Mouse (Mus musculus) lung, embryonic 15.5 days (tissue): Measurements from ENCODE around the gene Emid1. TPM values are rescaled to one million over a fixed set of nuclear protein-coding genes. Genes with fewer than 3 reads are reported as not detected.

Source experiments
- ATAC-seq: fragments of 200-750 bp; cut with Nextera tagmentation; 2 replicates; pipeline ENCODE4 v1.8.0; 2017; ENCODE audit warnings: moderate number of reproducible peaks, borderline replicate concordance; ENCODE audit not compliant: low FRiP score, low TSS enrichment; ENCODE audit errors: extremely low read depth
- H3K27ac ChIP-seq: fragments of 300-500 bp; sonication (generic); 2 replicates; pipeline ENCODE4 v1.5.1; 2015; ENCODE audit warnings: moderate library complexity, mild to moderate bottlenecking, inconsistent platforms
- H3K27me3 ChIP-seq: fragments of 300-500 bp; sonication (generic); 2 replicates; pipeline ENCODE4 v1.6.1; 2015; ENCODE audit warnings: inconsistent platforms
- H3K36me3 ChIP-seq: fragments of 300-500 bp; sonication (generic); 2 replicates; pipeline ENCODE4 v1.6.1; 2015; ENCODE audit warnings: inconsistent platforms
- H3K4me1 ChIP-seq: fragments of 300-500 bp; sonication (generic); 2 replicates; pipeline ENCODE4 v1.6.1; 2015; ENCODE audit warnings: inconsistent platforms
- H3K4me2 ChIP-seq: fragments of 300-500 bp; sonication (generic); 2 replicates; pipeline ENCODE4 v1.6.1; 2015; ENCODE audit warnings: inconsistent platforms, mild to moderate bottlenecking, moderate library complexity
- H3K4me3 ChIP-seq: fragments of 300-500 bp; sonication (generic); 2 replicates; pipeline ENCODE4 v1.5.1; 2015; ENCODE audit warnings: mild to moderate bottlenecking, inconsistent platforms
- H3K9ac ChIP-seq: fragments of 300-500 bp; sonication (generic); 2 replicates; pipeline ENCODE4 v1.6.1; 2015; ENCODE audit warnings: inconsistent platforms
- H3K9me3 ChIP-seq: fragments of 300-500 bp; sonication (generic); 2 replicates; pipeline ENCODE4 v1.6.1; 2016; ENCODE audit warnings: inconsistent platforms
- WGBS: fragments of 180-500 bp; shearing (Covaris S2); methylation state at CpG from one replicate; pipeline ENCODE4 v1.1.7; 2015; 5-methylcytosine and 5-hydroxymethylcytosine counted together
- polyA plus RNA-seq: library from polyadenylated mRNA; unstranded; fragments of >200 nt; fragmentation: Nextera tagmentation; extraction: Ambion mirVana; gene quantifications from 2 replicates; pipeline ENCODE4 v1.2.1, GENCODE M21; 2015

Gene Emid1
- polyA plus RNA-seq, 1 experiment from 2014 or later, result 54.3 TPM

- H3K4me1 ChIP-seq, result peaks cover 28% of the 10 kb centered on the region
- H3K36me3 ChIP-seq, result no peaks in the 10 kb centered on the region
- 58% methylated on average over 11 of the region's 11 CpGs for WGBS
- H3K9me3 ChIP-seq, result no peaks in the 10 kb centered on the region
- H3K27me3 ChIP-seq, result no peaks in the 10 kb centered on the region
- no peak overlapping the region for H3K4me2 ChIP-seq
- H3K9ac ChIP-seq, result no peak overlapping the region
- H3K27ac ChIP-seq, result 0 out of 2 replicates have a peak overlapping the region, but pooled peaks have one; percentile 26
- ATAC-seq, result peak; percentile 43; the same call in 1 of the 2 replicates
- no peak overlapping the region for H3K4me3 ChIP-seq
Observed at GRCm38 (mm10) chr11:5135914-5136313, 16.1 kb downstream of the Emid1 start.

GRCm38 (mm10) chr11:5132751-5133150 is 19.3 kb downstream of the Emid1 start:
- no peaks in the 10 kb centered on the region for H3K36me3 ChIP-seq

GRCm38 (mm10) chr11:5130111-5130665 is 21.9 kb downstream of the Emid1 start:
- no peaks in the 10 kb centered on the region for H3K36me3 ChIP-seq
- H3K9ac ChIP-seq, result no peak overlapping the region
- 66% methylated on average over 4 of the region's 4 CpGs for WGBS
- H3K27me3 ChIP-seq, result no peaks in the 10 kb centered on the region
- H3K9me3 ChIP-seq, result no peaks in the 10 kb centered on the region
- H3K4me1 ChIP-seq, result no peaks in the 10 kb centered on the region
- no peak overlapping the region for H3K27ac ChIP-seq
- ATAC-seq, result no peak
- H3K4me3 ChIP-seq, result no peak overlapping the region
- no peak overlapping the region for H3K4me2 ChIP-seq

More at GRCm38 (mm10) chr11:5132751-5133150, 19.3 kb downstream of the Emid1 start:
- no peaks in the 10 kb centered on the region for H3K4me1 ChIP-seq
- no peak overlapping the region for H3K4me2 ChIP-seq
- no peak overlapping the region for H3K4me3 ChIP-seq
- no peak overlapping the region for H3K9ac ChIP-seq
- no peaks in the 10 kb centered on the region for H3K27me3 ChIP-seq
- 58% methylated on average over 4 of the region's 4 CpGs for WGBS
- ATAC-seq, result no peak
- no peaks in the 10 kb centered on the region for H3K9me3 ChIP-seq
- H3K27ac ChIP-seq, result no peak overlapping the region

- WGBS, result 71% methylated on average over 5 of the region's 5 CpGs
- no peak overlapping the region for H3K27ac ChIP-seq
- H3K27me3 ChIP-seq, result no peaks in the 10 kb centered on the region
- H3K4me1 ChIP-seq, result no peaks in the 10 kb centered on the region
- no peak overlapping the region for H3K4me3 ChIP-seq
- H3K36me3 ChIP-seq, result no peaks in the 10 kb centered on the region
- no peaks in the 10 kb centered on the region for H3K9me3 ChIP-seq
- H3K4me2 ChIP-seq, result no peak overlapping the region
- H3K9ac ChIP-seq, result no peak overlapping the region
- no peak for ATAC-seq
Observed at GRCm38 (mm10) chr11:5129035-5129480, 23.0 kb downstream of the Emid1 start.

GRCm38 (mm10) chr11:5125713-5126112 is 26.3 kb downstream of the Emid1 start:
- Histone ChIP-seq H3K9ac (no peak overlapping the region), H3K27ac (no peak overlapping the region), H3K4me1 (no peaks in the 10 kb centered on the region), H3K27me3 (no peaks in the 10 kb centered on the region), H3K4me2 (no peak overlapping the region), H3K4me3 (no peak overlapping the region), H3K9me3 (no peaks in the 10 kb centered on the region), H3K36me3 (no peaks in the 10 kb centered on the region)
- no peak for ATAC-seq
- 71% methylated on average over 4 of the region's 4 CpGs for WGBS

GRCm38 (mm10) chr11:5114931-5115581 is 37.0 kb downstream of the Emid1 start:
- Histone ChIP-seq H3K4me1 (no peaks in the 10 kb centered on the region), H3K4me2 (no peak overlapping the region), H3K27me3 (no peaks in the 10 kb centered on the region), H3K4me3 (no peak overlapping the region), H3K27ac (no peak overlapping the region), H3K36me3 (no peaks in the 10 kb centered on the region), H3K9me3 (no peaks in the 10 kb centered on the region), H3K9ac (no peak overlapping the region)
- 27% methylated on average over 13 of the region's 13 CpGs for WGBS
- peak; percentile 47 for ATAC-seq

- H3K4me2 ChIP-seq, result no peak overlapping the region
- H3K27ac ChIP-seq, result no peak overlapping the region
- H3K4me1 ChIP-seq, result no peaks in the 10 kb centered on the region
- WGBS, result 78% methylated on average over 7 of the region's 7 CpGs
- H3K4me3 ChIP-seq, result no peak overlapping the region
- no peaks in the 10 kb centered on the region for H3K9me3 ChIP-seq
- H3K27me3 ChIP-seq, result no peaks in the 10 kb centered on the region
- H3K9ac ChIP-seq, result no peak overlapping the region
- ATAC-seq, result no peak
- no peaks in the 10 kb centered on the region for H3K36me3 ChIP-seq
Observed at GRCm38 (mm10) chr11:5113645-5114044, 38.4 kb downstream of the Emid1 start.

- H3K4me1 ChIP-seq, result no peaks in the 10 kb centered on the region
- peaks cover 10% of the 10 kb centered on the region; the same call in 1 of the 2 replicates for H3K36me3 ChIP-seq
- no peak for ATAC-seq
- no peak overlapping the region for H3K9ac ChIP-seq
- H3K27ac ChIP-seq, result no peak overlapping the region
- H3K27me3 ChIP-seq, result no peaks in the 10 kb centered on the region
- 61% methylated on average over 8 of the region's 8 CpGs for whole genome bisulfite sequencing
- no peak overlapping the region for H3K4me3 ChIP-seq
- no peak overlapping the region for H3K4me2 ChIP-seq
- H3K9me3 ChIP-seq, result no peaks in the 10 kb centered on the region
Observed at GRCm38 (mm10) chr11:5109441-5109840, 42.6 kb downstream of the Emid1 start.

GRCm38 (mm10) chr11:5103986-5104509 is 48.0 kb downstream of the Emid1 start:
- H3K4me3 ChIP-seq, result no peak overlapping the region
- H3K36me3 ChIP-seq, result peaks cover 15% of the 10 kb centered on the region; the same call in 1 of the 2 replicates
- peaks cover 14% of the 10 kb centered on the region for H3K4me1 ChIP-seq
- H3K9me3 ChIP-seq, result no peaks in the 10 kb centered on the region
- H3K27ac ChIP-seq, result no peak overlapping the region
- no peak for ATAC-seq
- H3K4me2 ChIP-seq, result no peak overlapping the region
- 100% methylated on average over 4 of the region's 4 CpGs for WGBS
- H3K9ac ChIP-seq, result no peak overlapping the region
- no peaks in the 10 kb centered on the region for H3K27me3 ChIP-seq

- H3K27ac ChIP-seq, result no peak overlapping the region
- H3K9ac ChIP-seq, result no peak overlapping the region
- H3K36me3 ChIP-seq, result peaks cover 15% of the 10 kb centered on the region; the same call in 1 of the 2 replicates
- peaks cover 14% of the 10 kb centered on the region for H3K4me1 ChIP-seq
- WGBS, result 84% methylated on average over 7 of the region's 7 CpGs
- H3K27me3 ChIP-seq, result no peaks in the 10 kb centered on the region
- no peaks in the 10 kb centered on the region for H3K9me3 ChIP-seq
- H3K4me2 ChIP-seq, result no peak overlapping the region
- no peak overlapping the region for H3K4me3 ChIP-seq
- no peak for ATAC-seq
Observed at GRCm38 (mm10) chr11:5102384-5102783, 49.7 kb downstream of the Emid1 start.

- ATAC-seq, result no peak
- Histone ChIP-seq H3K4me1 (peaks cover 18% of the 10 kb centered on the region), H3K27me3 (no peaks in the 10 kb centered on the region), H3K36me3 (peaks cover 15% of the 10 kb centered on the region; the same call in 1 of the 2 replicates), H3K27ac (no peak overlapping the region), H3K9me3 (no peaks in the 10 kb centered on the region), H3K9ac (no peak overlapping the region), H3K4me2 (no peak overlapping the region), H3K4me3 (no peak overlapping the region)
- 74% methylated on average over 6 of the region's 6 CpGs for WGBS
Observed at GRCm38 (mm10) chr11:5101641-5102040, 50.4 kb downstream of the Emid1 start.

GRCm38 (mm10) chr11:5100801-5101200 is 51.3 kb downstream of the Emid1 start:
- Histone ChIP-seq H3K4me2 (peak overlapping the region; percentile 90), H3K4me3 (peak overlapping the region; percentile 96; the same call in 1 of the 2 replicates), H3K9me3 (no peaks in the 10 kb centered on the region), H3K27ac (no peak overlapping the region), H3K9ac (no peak overlapping the region), H3K27me3 (no peaks in the 10 kb centered on the region), H3K36me3 (peaks cover 11% of the 10 kb centered on the region; the same call in 1 of the 2 replicates), H3K4me1 (peaks cover 25% of the 10 kb centered on the region)
- ATAC-seq, result no peak
- 41% methylated on average over 5 of the region's 5 CpGs for WGBS
